Mouse (Mus musculus) embryonic facial prominence, embryonic 12.5 days (tissue): ENCODE measurements around the gene Trappc1. TPM values are rescaled to one million over a fixed set of nuclear protein-coding genes. Genes with fewer than 3 reads are reported as not detected.

Experiments used
- ATAC-seq: fragments of 200-750 bp; cut with Nextera tagmentation; 2 replicates; pipeline ENCODE4 v1.8.0; 2017; ENCODE audit not compliant: insufficient number of reproducible peaks, insufficient read depth, low FRiP score, low TSS enrichment
- H3K27ac ChIP-seq: fragments of 300-500 bp; sonication (generic); 2 replicates; pipeline ENCODE4 v1.5.1; 2016; ENCODE audit warnings: mild to moderate bottlenecking
- H3K27me3 ChIP-seq: fragments of 300-500 bp; sonication (generic); 2 replicates; pipeline ENCODE4 v1.6.1; 2016; ENCODE audit warnings: mild to moderate bottlenecking, moderate library complexity
- H3K36me3 ChIP-seq: fragments of 300-500 bp; sonication (generic); 2 replicates; pipeline ENCODE4 v1.6.1; 2016; ENCODE audit warnings: mild to moderate bottlenecking
- H3K4me1 ChIP-seq: fragments of 300-500 bp; sonication (generic); 2 replicates; pipeline ENCODE4 v1.6.1; 2016
- H3K4me2 ChIP-seq: fragments of 300-500 bp; sonication (generic); replicated peaks from 2 replicates; pipeline ENCODE4 v1.6.1; 2016; ENCODE audit warnings: mild to moderate bottlenecking, moderate library complexity
- H3K4me3 ChIP-seq: fragments of 300-500 bp; sonication (generic); 2 replicates; pipeline ENCODE4 v1.5.1; 2016; ENCODE audit warnings: mild to moderate bottlenecking
- H3K9ac ChIP-seq: fragments of 300-500 bp; sonication (generic); 2 replicates; pipeline ENCODE4 v1.6.1; 2016; ENCODE audit warnings: mild to moderate bottlenecking, moderate library complexity
- H3K9me3 ChIP-seq: fragments of 300-500 bp; sonication (generic); 2 replicates; pipeline ENCODE4 v1.6.1; 2016; ENCODE audit warnings: mild to moderate bottlenecking, moderate library complexity
- WGBS: fragments of 180-500 bp; shearing (Covaris S2); methylation state at CpG from one replicate; pipeline ENCODE4 v1.1.7; 2016; 5-methylcytosine and 5-hydroxymethylcytosine counted together
- polyA plus RNA-seq: library from polyadenylated mRNA; unstranded; fragments of >200 nt; fragmentation: Nextera tagmentation; extraction: Ambion mirVana; gene quantifications from 2 replicates; pipeline ENCODE4 v1.2.1, GENCODE M21; 2016

Gene Trappc1
- polyA plus RNA-seq, 1 experiment from 2014 or later, result 164 TPM

GRCm38 (mm10) chr11:69331929-69332405 lies 8.2 kb downstream of the Trappc1 start:
- no peaks in the 10 kb centered on the region for H3K9me3 ChIP-seq
- peaks cover 15% of the 10 kb centered on the region for H3K27me3 ChIP-seq
- ATAC-seq, result peak; percentile 62
- H3K36me3 ChIP-seq, result no peaks in the 10 kb centered on the region
- H3K4me1 ChIP-seq, result 0 out of 2 replicates have a peak, but pooled peaks cover 19% of the 10 kb centered on the region
- H3K9ac ChIP-seq, result peak overlapping the region; percentile 41
- H3K27ac ChIP-seq, result peak overlapping the region; percentile 75
- H3K4me3 ChIP-seq, result peak overlapping the region; percentile 39
- WGBS, result 2% methylated on average over 24 of the region's 24 CpGs
- H3K4me2 ChIP-seq, result peak overlapping the region; percentile 65

- Histone ChIP-seq H3K4me2 (peak overlapping the region; percentile 65; the same call in 1 of the 2 replicates), H3K27ac (no peak overlapping the region), H3K9me3 (peaks cover 4% of the 10 kb centered on the region), H3K4me1 (0 out of 2 replicates have a peak, but pooled peaks cover 18% of the 10 kb centered on the region), H3K4me3 (peak overlapping the region; percentile 39; the same call in 1 of the 2 replicates), H3K9ac (no peak overlapping the region), H3K36me3 (no peaks in the 10 kb centered on the region), H3K27me3 (peaks cover 7% of the 10 kb centered on the region)
- 34% methylated on average over 8 of the region's 8 CpGs for WGBS
- ATAC-seq, result no peak
Observed at GRCm38 (mm10) chr11:69332713-69333253, 9.0 kb downstream of the Trappc1 start.

GRCm38 (mm10) chr11:69333922-69334321 lies 10.1 kb downstream of the Trappc1 start:
- H3K9ac ChIP-seq, result no peak overlapping the region
- peaks cover 6% of the 10 kb centered on the region for H3K9me3 ChIP-seq
- H3K4me1 ChIP-seq, result 0 out of 2 replicates have a peak, but pooled peaks cover 18% of the 10 kb centered on the region
- no peaks in the 10 kb centered on the region; the same call in none of the 2 replicates for H3K27me3 ChIP-seq
- no peak overlapping the region for H3K4me3 ChIP-seq
- H3K4me2 ChIP-seq, result no peak overlapping the region
- H3K36me3 ChIP-seq, result no peaks in the 10 kb centered on the region
- no peak for ATAC-seq
- no peak overlapping the region for H3K27ac ChIP-seq
- WGBS, result 56% methylated on average over 3 of the region's 3 CpGs

- H3K9ac ChIP-seq, result no peak overlapping the region
- ATAC-seq, result no peak
- no peak overlapping the region for H3K4me2 ChIP-seq
- 0 out of 2 replicates have a peak, but pooled peaks cover 18% of the 10 kb centered on the region for H3K4me1 ChIP-seq
- 71% methylated on average over 4 of the region's 4 CpGs for WGBS
- H3K4me3 ChIP-seq, result no peak overlapping the region
- H3K27me3 ChIP-seq, result no peaks in the 10 kb centered on the region; the same call in 1 of the 2 replicates
- H3K27ac ChIP-seq, result no peak overlapping the region
- peaks cover 6% of the 10 kb centered on the region for H3K9me3 ChIP-seq
- H3K36me3 ChIP-seq, result no peaks in the 10 kb centered on the region
Observed at GRCm38 (mm10) chr11:69334796-69335195, 11.0 kb downstream of the Trappc1 start.

- Histone ChIP-seq H3K4me3 (peak within 1 kb of the TSS; percentile 55), H3K27ac (peak within 1 kb of the TSS; percentile 89), H3K36me3 (peaks cover 25% of the 10 kb centered on the region), H3K4me1 (peaks cover 11% of the 10 kb centered on the region), H3K27me3 (no peaks in the 10 kb centered on the region), H3K9ac (peak within 1 kb of the TSS; percentile 70), H3K4me2 (peak within 1 kb of the TSS; percentile 83), H3K9me3 (peaks cover 6% of the 10 kb centered on the region)
- ATAC-seq, result peak; percentile 86
- 2% methylated on average over 98 of the region's 99 CpGs for WGBS
Observed at GRCm38 (mm10) chr11:69340161-69341131, 16.7 kb downstream of the Trappc1 start, which contains the start of gene Rnf227. Gene Rnf227, plus strand, starts transcription at chr11:69340461.

GRCm38 (mm10) chr11:69346441-69346840 lies 22.7 kb downstream of the Trappc1 start:
- no peaks in the 10 kb centered on the region for H3K9me3 ChIP-seq
- H3K27ac ChIP-seq, result no peak overlapping the region
- no peak overlapping the region for H3K4me3 ChIP-seq
- ATAC-seq, result no peak
- no peaks in the 10 kb centered on the region for H3K27me3 ChIP-seq
- H3K4me1 ChIP-seq, result peaks cover 2% of the 10 kb centered on the region; the same call in 1 of the 2 replicates
- H3K4me2 ChIP-seq, result no peak overlapping the region
- WGBS, result 87% methylated on average over 25 of the region's 26 CpGs
- H3K9ac ChIP-seq, result no peak overlapping the region
- H3K36me3 ChIP-seq, result peaks cover 85% of the 10 kb centered on the region

GRCm38 (mm10) chr11:69356544-69356943 lies 32.8 kb downstream of the Trappc1 start:
- ATAC-seq, result no peak
- Histone ChIP-seq H3K9me3 (no peaks in the 10 kb centered on the region), H3K4me3 (no peak overlapping the region), H3K27me3 (no peaks in the 10 kb centered on the region), H3K36me3 (peaks cover 98% of the 10 kb centered on the region), H3K4me1 (no peaks in the 10 kb centered on the region), H3K27ac (no peak overlapping the region), H3K9ac (no peak overlapping the region), H3K4me2 (no peak overlapping the region)
- WGBS, result 95% methylated on average over 5 of the region's 5 CpGs

GRCm38 (mm10) chr11:69357690-69358089 lies 33.9 kb downstream of the Trappc1 start:
- no peak for ATAC-seq
- Histone ChIP-seq H3K27me3 (no peaks in the 10 kb centered on the region), H3K4me1 (peaks cover 3% of the 10 kb centered on the region), H3K4me2 (no peak overlapping the region), H3K27ac (no peak overlapping the region), H3K9me3 (no peaks in the 10 kb centered on the region), H3K36me3 (peaks cover 97% of the 10 kb centered on the region), H3K4me3 (no peak overlapping the region), H3K9ac (no peak overlapping the region)
- WGBS, result 84% methylated on average over 12 of the region's 12 CpGs

- H3K9me3 ChIP-seq, result no peaks in the 10 kb centered on the region
- H3K4me2 ChIP-seq, result no peak overlapping the region
- H3K9ac ChIP-seq, result no peak overlapping the region
- H3K4me1 ChIP-seq, result peaks cover 37% of the 10 kb centered on the region
- H3K27me3 ChIP-seq, result no peaks in the 10 kb centered on the region
- 50% methylated on average over 7 of the region's 7 CpGs for whole genome bisulfite sequencing
- ATAC-seq, result no peak
- H3K4me3 ChIP-seq, result no peak overlapping the region
- H3K36me3 ChIP-seq, result peaks cover 72% of the 10 kb centered on the region
- no peak overlapping the region for H3K27ac ChIP-seq
Observed at GRCm38 (mm10) chr11:69362021-69362420, 38.2 kb downstream of the Trappc1 start.

GRCm38 (mm10) chr11:69362479-69362878 lies 38.7 kb downstream of the Trappc1 start:
- peaks cover 37% of the 10 kb centered on the region for H3K4me1 ChIP-seq
- 0 out of 2 replicates have a peak overlapping the region, but pooled peaks have one; percentile 4 for H3K27ac ChIP-seq
- peaks cover 68% of the 10 kb centered on the region for H3K36me3 ChIP-seq
- 25% methylated on average over 2 of the region's 2 CpGs for WGBS
- no peaks in the 10 kb centered on the region for H3K27me3 ChIP-seq
- H3K4me3 ChIP-seq, result no peak overlapping the region
- no peaks in the 10 kb centered on the region for H3K9me3 ChIP-seq
- H3K4me2 ChIP-seq, result no peak overlapping the region
- no peak overlapping the region for H3K9ac ChIP-seq
- ATAC-seq, result no peak

GRCm38 (mm10) chr11:69364376-69364775 lies 40.6 kb downstream of the Trappc1 start:
- peak overlapping the region; percentile 80 for H3K4me2 ChIP-seq
- WGBS, result 37% methylated on average over 8 of the region's 8 CpGs
- H3K4me1 ChIP-seq, result peaks cover 37% of the 10 kb centered on the region
- H3K4me3 ChIP-seq, result no peak overlapping the region
- no peak for ATAC-seq
- no peaks in the 10 kb centered on the region for H3K27me3 ChIP-seq
- H3K36me3 ChIP-seq, result peaks cover 49% of the 10 kb centered on the region
- H3K27ac ChIP-seq, result peak overlapping the region; percentile 99
- H3K9me3 ChIP-seq, result no peaks in the 10 kb centered on the region
- peak overlapping the region; percentile 21; the same call in 1 of the 2 replicates for H3K9ac ChIP-seq
